Mouse (Mus musculus) heart, postnatal 14 days (tissue): ENCODE measurements at regions not wholly inside any gene's neighbourhood (a gene's known extent, or its start where the extent isn't known, plus 50 kb on each side); places are given as distances from the start of the nearest gene placed in this dataset.
A peak's percentile ranks its signal among the peaks of the same experiment; 100 is the strongest.
"Not testable (repeated sequence)": the region's sequence is repeated elsewhere in the genome, so short reads cannot be mapped to it uniquely, and the experiment has no call there.

ENCODE experiments used
- DNase-seq, 2 experiments: peaks; one replicate each; pipeline ENCODE4 v3.0.0; 2021 to 2022
- intact Hi-C: fragments of 180-260 bp; cut with DNase I; formaldehyde crosslinking; loops from one replicate; pipeline ENCODE4 v1.15.1; 2025

GRCm38 (mm10) chr12:3188734-3189275 is 121.0 kb downstream of the Rab10 start:
- DNase-seq, intact Hi-C loops: not testable (repeated sequence)

DNA sequence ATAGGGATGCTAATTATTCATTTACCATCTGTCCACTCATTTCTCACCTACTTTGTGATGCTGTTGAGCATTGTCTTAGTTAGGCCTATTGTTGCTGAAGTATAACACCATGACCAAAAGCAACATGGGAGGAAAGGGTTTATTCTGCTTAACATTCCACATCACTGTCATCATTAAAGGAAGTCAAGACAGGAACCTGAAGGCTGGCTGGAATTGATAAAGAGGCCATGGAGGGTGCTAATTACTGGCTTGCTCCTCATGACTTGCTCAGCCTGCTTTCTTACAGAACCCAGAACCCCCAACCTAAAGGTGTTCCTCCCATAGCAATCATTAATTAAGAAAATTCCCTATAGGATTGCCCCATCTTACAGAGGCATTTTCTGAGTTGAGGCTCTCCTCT is 121.6 kb downstream of the Rab10 start:
- intact Hi-C loops = no loop called here
- DNase-seq = no peak

DNA sequence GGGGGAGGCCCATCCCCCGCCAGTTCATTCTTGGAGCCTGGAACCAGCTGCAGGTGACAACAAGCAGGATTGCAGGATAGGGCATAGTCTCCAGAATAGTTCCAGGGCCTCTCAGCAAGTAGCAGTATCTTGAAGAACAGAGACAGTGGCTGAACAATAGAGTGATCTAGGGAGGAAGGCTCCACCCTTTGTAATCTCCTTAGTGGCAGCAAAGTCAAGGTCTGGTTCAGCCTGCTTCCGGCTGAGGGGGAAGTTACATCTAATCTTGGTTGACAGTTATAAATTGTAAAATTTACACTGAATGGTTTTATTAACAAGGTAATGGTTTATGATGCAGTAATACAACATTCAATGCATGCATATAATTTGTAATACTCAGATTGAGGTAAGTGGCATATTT is 136.4 kb downstream of the Rab10 start:
- no peak for DNase-seq
- intact Hi-C loops = no loop called here

DNA sequence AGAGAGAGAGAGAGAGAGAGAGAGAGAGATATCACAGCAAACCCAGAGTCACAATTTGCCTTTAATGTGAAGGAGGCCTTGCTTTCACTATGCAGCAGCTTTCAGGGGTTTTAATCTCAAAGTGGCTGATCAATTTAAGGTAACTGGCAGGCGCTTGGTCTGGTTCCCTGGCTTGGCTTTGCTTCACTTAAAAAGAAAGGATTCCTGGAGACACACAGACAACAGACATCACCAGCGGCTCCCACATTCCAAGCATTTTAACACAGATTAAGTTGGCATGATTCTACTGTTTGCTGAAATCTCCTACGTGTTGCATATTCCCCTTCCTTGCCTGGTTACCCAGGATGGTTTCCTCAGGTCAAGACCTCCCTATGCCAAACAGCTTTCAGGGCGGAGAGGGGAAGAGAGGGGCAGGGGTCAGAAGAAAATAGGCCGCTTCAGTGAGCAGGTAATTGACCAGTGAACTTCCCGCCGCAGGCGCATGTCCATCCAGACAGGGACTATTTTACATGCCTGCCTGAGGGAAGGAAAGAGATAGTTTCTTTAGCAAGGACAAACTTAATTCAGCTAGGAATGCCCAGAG is 140.0 kb downstream of the Rab10 start:
- DNase-seq, intact Hi-C loops: not testable (repeated sequence)

- intact Hi-C loops = not testable (repeated sequence)
Measured at GRCm38 (mm10) chr12:3161666-3162065, 148.1 kb downstream of the Rab10 start.

DNA sequence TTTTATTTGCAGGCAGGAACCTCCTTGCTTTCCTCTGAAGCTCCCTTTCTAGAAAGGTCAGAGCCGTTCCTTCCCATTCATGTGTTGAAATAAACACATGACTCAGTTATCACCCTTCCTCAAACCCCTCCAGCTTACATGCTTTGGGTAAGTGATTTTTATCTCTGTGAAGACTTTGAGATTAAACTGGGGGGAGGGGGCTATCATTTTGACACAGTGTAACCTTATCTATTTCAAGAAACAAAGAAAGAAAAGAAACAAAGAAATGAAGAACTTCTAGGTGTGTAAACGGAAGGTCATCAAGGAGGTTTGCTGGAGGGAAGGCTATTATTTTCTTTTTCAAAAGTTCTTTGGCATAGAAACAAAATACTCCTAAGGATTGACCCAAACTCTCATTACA is 151.0 kb downstream of the Rab10 start:
- intact Hi-C loops, DNase-seq: not testable (repeated sequence)

More at GRCm38 (mm10) chr12:3161666-3162065, 148.1 kb downstream of the Rab10 start:
- DNase-seq = not testable (repeated sequence)

GRCm38 (mm10) chr12:3153705-3154104 is 156.1 kb downstream of the Rab10 start:
- intact Hi-C loops, DNase-seq: not testable (repeated sequence)

GRCm38 (mm10) chr12:3132553-3132952 is 177.2 kb downstream of the Rab10 start:
- intact Hi-C loops, DNase-seq: not testable (repeated sequence)

- intact Hi-C loops, DNase-seq: not testable (repeated sequence)
Measured at GRCm38 (mm10) chr12:3131149-3131751, 178.5 kb downstream of the Rab10 start.

DNA sequence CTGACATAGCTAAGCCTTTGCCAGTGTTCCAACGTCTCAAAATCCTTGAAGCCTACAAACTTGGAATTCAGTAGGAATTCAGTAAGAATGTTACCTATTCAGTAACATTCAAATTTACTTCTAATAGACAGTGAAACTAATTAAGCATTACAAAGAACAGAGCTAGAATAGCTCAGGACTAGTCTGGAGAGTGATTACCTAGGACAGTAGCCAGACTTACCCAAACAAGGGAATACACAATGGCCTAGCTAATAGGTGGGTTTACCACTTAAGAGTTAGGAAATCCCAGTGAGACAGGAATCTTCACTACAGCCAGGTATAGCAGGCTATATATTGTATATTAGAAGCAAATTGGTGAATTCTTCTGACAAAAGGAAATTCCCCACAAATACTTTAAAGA is 182.4 kb downstream of the Rab10 start:
- intact Hi-C loops, DNase-seq: not testable (repeated sequence)

- no peak for DNase-seq
- intact Hi-C loops = no loop called here
Measured at GRCm38 (mm10) chr12:3124036-3124435, 185.7 kb downstream of the Rab10 start.

GRCm38 (mm10) chr12:3110589-3110988 is 199.2 kb downstream of the Rab10 start:
- intact Hi-C loops, DNase-seq: not testable (repeated sequence)

DNA sequence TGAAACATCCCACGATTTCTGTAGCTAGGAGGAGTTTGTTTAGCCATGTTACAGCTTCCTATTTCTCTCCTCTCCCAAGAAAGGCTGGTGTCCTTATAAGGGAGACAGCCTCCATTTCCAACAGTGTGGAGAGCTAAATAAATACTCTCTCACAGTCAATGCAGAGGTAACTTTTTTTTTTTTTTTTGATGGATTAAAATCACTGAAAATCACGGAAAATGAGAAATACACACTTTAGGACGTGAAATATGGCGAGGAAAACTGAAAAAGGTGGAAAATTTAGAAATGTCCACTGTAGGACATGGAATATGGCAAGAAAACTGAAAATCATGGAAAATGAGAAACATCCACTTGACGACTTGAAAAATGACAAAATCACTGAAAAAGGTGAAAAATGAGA is 200.1 kb downstream of the Rab10 start:
- DNase-seq = peak; percentile 5 to 23

DNA sequence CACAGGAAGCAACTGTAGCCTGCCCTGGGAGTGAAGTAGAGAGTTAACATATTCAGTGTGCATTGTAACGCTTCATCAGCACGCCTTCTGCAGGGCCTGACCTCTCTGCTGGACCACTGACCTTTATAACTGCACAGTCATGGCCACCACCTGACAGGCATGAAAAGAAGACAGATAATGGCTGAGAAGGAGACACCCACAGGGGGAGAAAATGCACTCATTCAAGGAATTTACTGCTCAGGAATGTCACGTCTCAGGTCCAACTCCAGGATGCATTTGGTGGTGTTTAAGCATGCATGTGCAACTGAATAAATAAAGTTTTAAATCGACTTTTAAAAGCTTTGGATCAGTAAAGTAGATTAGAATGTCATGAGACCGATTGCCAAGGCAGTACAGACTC is 207.8 kb downstream of the Rab10 start:
- intact Hi-C loops = loop anchor here (2.0 kb wide), 1 partner anchor 107 kb away; no protein-coding TSS in a partner anchor
- not testable (repeated sequence) for DNase-seq

More for the DNA sequence above, 200.1 kb downstream of the Rab10 start:
- intact Hi-C loops = not testable (repeated sequence)

GRCm38 (mm10) chr12:3098175-3098574 is 211.6 kb downstream of the Rab10 start:
- DNase-seq = peak; percentile 39 to 66
- intact Hi-C loops = loop anchor here (2.0 kb wide), 1 partner anchor 261 kb away; no protein-coding TSS in a partner anchor

DNA sequence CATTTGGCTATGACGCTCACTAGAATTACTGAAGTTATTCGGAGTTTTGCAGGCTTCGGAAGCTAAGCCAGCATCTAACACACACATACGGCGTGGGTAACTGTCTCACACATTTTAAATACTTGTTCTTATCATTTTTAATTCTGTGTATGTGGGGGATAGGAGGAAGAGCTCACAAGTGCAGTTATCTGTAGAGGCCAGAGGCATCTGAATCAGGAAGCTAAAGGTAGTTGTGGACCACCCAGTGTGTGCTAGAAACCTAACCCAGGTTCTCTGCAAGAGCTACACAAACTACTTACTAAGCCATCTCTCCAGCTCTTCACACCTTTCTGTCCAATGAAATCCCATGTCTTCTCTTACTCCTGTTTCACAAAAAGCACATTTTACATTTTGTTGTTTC is 215.3 kb downstream of the Rab10 start:
- DNase-seq = no peak
- intact Hi-C loops = no loop called here

DNA sequence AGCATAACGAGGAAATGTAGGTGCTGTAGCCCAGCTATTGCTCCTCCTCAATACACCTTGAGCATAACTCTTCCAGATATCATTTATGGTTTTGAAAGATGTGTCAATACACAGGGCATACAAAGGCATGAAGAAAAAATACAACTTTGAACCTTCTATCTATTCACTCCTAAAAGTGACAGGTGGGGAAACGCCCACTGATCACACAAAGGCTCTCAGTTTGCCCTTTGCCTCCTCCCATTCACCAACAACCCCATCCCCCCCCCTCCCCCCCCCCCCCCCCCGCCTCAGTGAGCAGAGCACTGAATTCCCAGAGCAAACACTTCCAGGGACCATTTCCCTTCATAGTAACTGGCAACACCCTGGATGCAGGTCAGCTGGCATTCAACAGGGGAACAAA is 216.8 kb downstream of the Rab10 start:
- intact Hi-C loops, DNase-seq: not testable (repeated sequence)

- DNase-seq, intact Hi-C loops: not testable (repeated sequence)
Measured at GRCm38 (mm10) chr12:3049546-3049945, 260.2 kb downstream of the Rab10 start.

DNA sequence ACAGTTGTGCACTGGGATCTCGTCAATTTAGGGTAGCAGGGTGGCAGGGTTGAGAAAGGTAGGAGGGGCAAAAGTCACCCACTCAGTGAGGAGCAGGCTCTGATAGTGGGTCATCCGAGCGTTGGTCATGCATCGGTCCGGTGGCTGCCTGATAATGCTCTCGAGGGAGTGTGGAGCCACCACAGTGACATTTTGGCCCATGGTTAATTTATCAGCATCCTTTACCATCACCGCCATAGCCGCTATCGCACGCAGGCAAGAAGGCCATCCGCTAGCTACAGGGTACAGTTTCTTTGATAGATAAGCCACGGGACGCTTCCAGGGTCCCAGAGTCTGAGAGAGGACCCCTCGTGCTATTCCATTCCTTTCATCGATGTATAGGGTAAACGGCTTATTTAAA is 291.3 kb downstream of the Rab10 start:
- DNase-seq, intact Hi-C loops: not testable (repeated sequence)

- intact Hi-C loops = not testable (repeated sequence)
Measured at GRCm38 (mm10) chr12:3016777-3017176, 293.0 kb downstream of the Rab10 start.

More at GRCm38 (mm10) chr12:3016777-3017176, 293.0 kb downstream of the Rab10 start:
- DNase-seq = not testable (repeated sequence)
